Mouse (Mus musculus) layer of hippocampus, adult 2 months (tissue): Measurements from ENCODE around the gene Parp1. TPM values are rescaled to one million over a fixed set of nuclear protein-coding genes. Genes with fewer than 3 reads are reported as not detected.
"Not testable (repeated sequence)": the region's sequence is repeated elsewhere in the genome, so short reads cannot be mapped to it uniquely, and the experiment has no call there.

ENCODE experiments used
- DNase-seq, 2 experiments: peaks; one replicate each; pipeline ENCODE4 v3.0.0; 2022; ENCODE audit warnings: low spot score in 2 of 2
- H3K27ac ChIP-seq: fragments of 200-600 bp; 2 replicates; pipeline ENCODE4 v1.8.1; 2022
- H3K4me3 ChIP-seq: fragments of 200-600 bp; 2 replicates; pipeline ENCODE4 v1.8.1; 2022; ENCODE audit warnings: mild to moderate bottlenecking
- CTCF ChIP-seq: fragments of 200-600 bp; conservative IDR thresholded peaks from 2 replicates; pipeline ENCODE4 v1.8.1; 2022; ENCODE audit warnings: antibody characterized with exemption, mild to moderate bottlenecking, moderate library complexity
- total RNA-seq, 2 experiments: library from RNA; stranded (reverse); gene quantifications; 2 replicates each; pipeline ENCODE4 v1.2.3; 2021

Gene Parp1
- total RNA-seq, 2 experiments from 2014 or later: 122 to 153 TPM

- Histone ChIP-seq H3K4me3 (peak overlapping the region; percentile 92), H3K27ac (peak overlapping the region; percentile 97)
- no peak for TF ChIP-seq CTCF
- no peak for DNase-seq
These were observed 1.5 kb downstream of the Parp1 start for GRCm38 (mm10) chr1:180570181-180570580.

GRCm38 (mm10) chr1:180571018-180571589, 2.4 kb downstream of the Parp1 start:
- H3K4me3 ChIP-seq: peak overlapping the region; percentile 92

GRCm38 (mm10) chr1:180571721-180572120, 3.0 kb downstream of the Parp1 start:
- not testable (repeated sequence) for DNase-seq
- Histone ChIP-seq H3K4me3 (peak overlapping the region; percentile 92), H3K27ac (0 out of 2 replicates have a peak overlapping the region, but pooled peaks have one; percentile 97)
- peak; percentile 51 for TF ChIP-seq CTCF

More at GRCm38 (mm10) chr1:180571018-180571589, 2.4 kb downstream of the Parp1 start:
- DNase-seq: no peak
- TF ChIP-seq CTCF: no peak
- peak overlapping the region; percentile 97; the same call in 1 of the 2 replicates for H3K27ac ChIP-seq

- Histone ChIP-seq H3K27ac (no peak overlapping the region), H3K4me3 (no peak overlapping the region; the same call in 1 of the 2 replicates)
- DNase-seq: no peak
- no peak for TF ChIP-seq CTCF
These were observed 3.4 kb downstream of the Parp1 start for GRCm38 (mm10) chr1:180572154-180572553.

DNA sequence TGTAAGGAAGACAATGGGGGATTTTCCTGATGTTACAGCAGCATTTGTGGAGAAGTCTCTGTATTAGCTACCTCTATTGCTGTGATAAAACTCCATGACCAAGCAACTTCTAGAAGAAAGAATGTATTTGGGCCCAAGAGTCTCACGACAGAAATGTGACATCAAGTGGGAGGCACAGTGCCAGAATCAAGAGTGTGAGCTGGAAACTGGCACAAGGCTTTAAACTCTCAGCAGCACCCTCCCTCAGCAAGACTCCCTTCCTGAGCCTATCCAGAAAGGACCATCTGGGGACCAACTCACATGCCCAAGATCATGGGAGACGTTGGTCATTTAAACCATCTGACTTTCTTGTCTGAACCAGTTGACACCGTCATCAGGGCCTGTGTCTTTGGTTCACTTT, 7.8 kb downstream of the Parp1 start:
- peak overlapping the region; percentile 62 for H3K27ac ChIP-seq
- no peak for DNase-seq
- no peak overlapping the region for H3K4me3 ChIP-seq
- no peak for TF ChIP-seq CTCF

GRCm38 (mm10) chr1:180577837-180578236, 9.1 kb downstream of the Parp1 start:
- TF ChIP-seq CTCF: no peak
- H3K4me3 ChIP-seq: no peak overlapping the region
- peak; percentile 39 to 55 for DNase-seq
- H3K27ac ChIP-seq: peak overlapping the region; percentile 62; the same call in 1 of the 2 replicates

DNA sequence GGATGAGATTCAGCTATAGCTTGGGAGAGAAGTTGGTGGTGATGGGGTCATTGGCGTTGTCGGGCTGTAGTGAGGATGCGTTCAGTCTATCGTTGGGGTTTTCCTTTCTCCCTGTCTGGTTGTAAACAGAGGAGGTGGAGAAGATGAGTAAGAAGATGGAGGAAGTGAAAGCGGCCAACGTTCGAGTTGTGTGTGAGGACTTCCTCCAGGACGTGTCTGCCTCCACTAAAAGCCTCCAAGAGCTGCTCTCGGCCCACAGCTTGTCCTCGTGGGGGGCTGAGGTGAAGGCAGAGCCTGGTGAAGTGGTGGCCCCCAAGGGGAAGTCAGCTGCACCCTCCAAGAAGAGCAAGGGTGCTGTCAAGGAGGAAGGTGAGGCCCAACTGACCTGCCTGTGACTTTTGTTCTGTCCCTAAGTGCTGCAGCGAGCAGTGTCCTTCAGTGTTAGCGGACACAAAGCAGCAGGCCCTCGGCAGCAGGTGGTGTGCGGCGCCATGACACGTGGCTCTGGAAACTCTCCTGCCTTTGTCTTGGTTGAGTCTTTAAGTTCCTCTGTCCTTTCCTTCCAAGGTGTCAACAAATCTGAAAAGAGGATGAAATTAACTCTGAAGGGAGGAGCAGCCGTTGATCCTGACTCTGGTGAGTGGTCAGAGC, 19.2 kb downstream of the Parp1 start:
- Histone ChIP-seq H3K27ac (no peak overlapping the region), H3K4me3 (no peak overlapping the region)
- peak in 1 of 2 experiments; percentile 21 for DNase-seq
- no peak for TF ChIP-seq CTCF

DNA sequence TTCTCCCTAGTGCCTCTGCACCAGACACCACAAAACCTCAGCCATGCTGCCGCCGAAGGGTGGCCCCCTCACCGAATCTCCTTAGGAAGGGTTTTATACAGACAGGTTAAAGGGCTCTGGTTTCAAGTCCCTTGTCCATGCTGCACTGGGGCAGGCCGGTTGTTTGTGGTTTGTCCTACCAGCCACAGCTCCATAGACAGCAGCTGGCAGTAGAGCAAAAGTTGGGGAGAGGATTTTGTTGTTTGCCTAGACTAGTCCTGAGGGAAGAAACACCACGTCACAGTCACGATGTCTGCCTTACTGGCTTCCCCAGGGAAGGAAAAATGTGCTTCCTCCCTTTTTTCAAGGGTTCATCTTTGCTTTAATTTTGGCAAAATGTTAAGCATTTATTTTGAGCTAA, 31.9 kb downstream of the Parp1 start:
- no peak for DNase-seq
- no peak overlapping the region for H3K4me3 ChIP-seq
- H3K27ac ChIP-seq: no peak overlapping the region
- TF ChIP-seq CTCF: no peak

DNA sequence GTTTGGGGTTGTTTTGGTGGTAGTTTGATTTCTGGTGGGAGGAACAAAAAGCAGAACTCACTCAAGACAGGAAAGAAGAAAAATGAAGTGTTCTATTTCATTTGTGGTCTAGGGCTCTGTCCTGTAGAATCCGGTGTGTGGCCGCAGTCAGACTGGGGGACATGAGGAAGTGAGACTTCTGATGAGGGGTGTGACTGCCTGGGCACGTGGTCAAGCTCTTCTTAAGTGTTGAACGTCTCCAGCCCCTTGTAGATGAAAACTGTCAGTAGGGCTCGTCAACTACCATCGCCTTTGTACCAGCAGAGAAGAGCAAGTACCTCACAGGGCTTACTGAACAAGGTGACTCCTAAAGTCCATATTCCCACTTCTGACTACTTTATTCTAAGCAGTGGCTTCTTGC, 33.1 kb downstream of the Parp1 start:
- no peak for DNase-seq
- Histone ChIP-seq H3K27ac (no peak overlapping the region), H3K4me3 (no peak overlapping the region)
- no peak for TF ChIP-seq CTCF

- Histone ChIP-seq H3K4me3 (no peak overlapping the region), H3K27ac (peak overlapping the region; percentile 79)
- no peak for TF ChIP-seq CTCF
- peak; percentile 60 to 75 for DNase-seq
These were observed 35.9 kb downstream of the Parp1 start for GRCm38 (mm10) chr1:180604579-180604978.

- Histone ChIP-seq H3K27ac (no peak overlapping the region), H3K4me3 (no peak overlapping the region)
- TF ChIP-seq CTCF: no peak
- DNase-seq: no peak
These were observed 37.4 kb downstream of the Parp1 start for GRCm38 (mm10) chr1:180606106-180606505.

GRCm38 (mm10) chr1:180606796-180607577, 38.3 kb downstream of the Parp1 start:
- TF ChIP-seq CTCF: no peak
- no peak overlapping the region for H3K4me3 ChIP-seq
- no peak for DNase-seq
- no peak overlapping the region for H3K27ac ChIP-seq

DNA sequence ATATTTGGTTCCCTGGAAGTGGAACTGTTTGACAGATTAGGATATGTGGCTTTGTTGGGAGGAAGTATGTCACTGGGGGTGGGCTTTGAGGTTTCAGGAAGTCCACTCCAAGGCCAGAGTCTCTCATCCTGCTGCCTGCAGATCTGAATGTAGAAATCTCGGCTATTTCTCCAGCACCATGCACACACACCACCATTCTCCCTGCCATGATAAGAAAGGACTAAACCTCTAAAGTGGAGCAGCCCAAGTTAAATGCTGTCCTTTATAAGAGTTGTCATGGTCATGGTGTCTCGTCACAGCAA, 38.8 kb downstream of the Parp1 start:
- no peak for DNase-seq
- TF ChIP-seq CTCF: no peak
- Histone ChIP-seq H3K4me3 (no peak overlapping the region), H3K27ac (no peak overlapping the region)

GRCm38 (mm10) chr1:180611842-180612241, 43.1 kb downstream of the Parp1 start:
- not testable (repeated sequence) for DNase-seq, H3K27ac ChIP-seq, H3K4me3 ChIP-seq
